Mouse (Mus musculus): ENCODE data around the gene Wdhd1.
A peak's percentile ranks its signal among the peaks of the same experiment; 100 is the strongest.

Wdhd1 gene

GRCm38 (mm10) chr14:47281535-47281934, 4.9 kb upstream of the Wdhd1 start:
- no peak for DNase-seq (ENCODE audit: low read depth, low spot score)

- DNase-seq (ENCODE audit: low read depth, low spot score): no peak
Measured at GRCm38 (mm10) chr14:47279058-47279457, 2.4 kb upstream of the Wdhd1 start.

GRCm38 (mm10) chr14:47276036-47276603, 537 bp downstream of the Wdhd1 start:
- DNase-seq (ENCODE audit: low read depth, low spot score): no peak

- DNase-seq (ENCODE audit: low read depth, low spot score): no peak
Measured at GRCm38 (mm10) chr14:47275417-47275816, 1.2 kb downstream of the Wdhd1 start.

- no peak for DNase-seq (ENCODE audit: low read depth, low spot score)
Measured at GRCm38 (mm10) chr14:47273751-47274150, 2.9 kb downstream of the Wdhd1 start.

- no peak for DNase-seq (ENCODE audit: low read depth, low spot score)
Measured at GRCm38 (mm10) chr14:47269706-47270105, 7.0 kb downstream of the Wdhd1 start.

- no peak for DNase-seq (ENCODE audit: low read depth, low spot score)
Measured at GRCm38 (mm10) chr14:47269056-47269455, 7.6 kb downstream of the Wdhd1 start.

- no peak for DNase-seq (ENCODE audit: low read depth, low spot score)
Measured at GRCm38 (mm10) chr14:47265829-47266228, 10.8 kb downstream of the Wdhd1 start.

- no peak for DNase-seq (ENCODE audit: low read depth, low spot score)
Measured at GRCm38 (mm10) chr14:47264866-47265265, 11.8 kb downstream of the Wdhd1 start.

GRCm38 (mm10) chr14:47249839-47250238, 26.8 kb downstream of the Wdhd1 start:
- no peak for DNase-seq (ENCODE audit: low read depth, low spot score)

- no peak for DNase-seq (ENCODE audit: low read depth, low spot score)
Measured at GRCm38 (mm10) chr14:47242753-47243152, 33.9 kb downstream of the Wdhd1 start.

- DNase-seq (ENCODE audit: low read depth, low spot score): no peak
Measured at GRCm38 (mm10) chr14:47241046-47241445, 35.6 kb downstream of the Wdhd1 start.

- no peak for DNase-seq (ENCODE audit: low read depth, low spot score)
Measured at GRCm38 (mm10) chr14:47240600-47240999, 36.1 kb downstream of the Wdhd1 start.

- no peak for DNase-seq (ENCODE audit: low read depth, low spot score)
Measured at GRCm38 (mm10) chr14:47237286-47237685, 39.4 kb downstream of the Wdhd1 start.

GRCm38 (mm10) chr14:47236491-47236890, 40.2 kb downstream of the Wdhd1 start:
- no peak for DNase-seq (ENCODE audit: low read depth, low spot score)

GRCm38 (mm10) chr14:47234526-47235250, 42.0 kb downstream of the Wdhd1 start:
- no peak for DNase-seq (ENCODE audit: low read depth, low spot score)

- DNase-seq (ENCODE audit: low read depth, low spot score): no peak
Measured at GRCm38 (mm10) chr14:47234032-47234431, 42.6 kb downstream of the Wdhd1 start.

- no peak for DNase-seq (ENCODE audit: low read depth, low spot score)
Measured at GRCm38 (mm10) chr14:47233602-47234001, 43.1 kb downstream of the Wdhd1 start.

- no peak for DNase-seq (ENCODE audit: low read depth, low spot score)
Measured at GRCm38 (mm10) chr14:47229796-47230376, 46.8 kb downstream of the Wdhd1 start.

GRCm38 (mm10) chr14:47225931-47226330, 50.7 kb downstream of the Wdhd1 start:
- no peak for DNase-seq (ENCODE audit: low read depth, low spot score)

- peak; percentile 26 for DNase-seq (ENCODE audit: low read depth, low spot score)
Measured at GRCm38 (mm10) chr14:47224476-47225325, 52.0 kb downstream of the Wdhd1 start.

All from WW6 (cell line).